Mouse (Mus musculus) T-helper 17 cell (primary cell): Measurements from ENCODE around the gene Stard10.

Source experiments
- in situ Hi-C, 2 experiments: fragments of 300-600 bp; cut with MboI, MseI; formaldehyde crosslinking; loops; 1 replicate in 1 of 2; 2 replicates in 1 of 2; pipeline ENCODE4 v1.15.1; 2025; ENCODE audit warnings: high pct_unique_total_duplicates in 2 of 2

The Stard10 gene

DNA sequence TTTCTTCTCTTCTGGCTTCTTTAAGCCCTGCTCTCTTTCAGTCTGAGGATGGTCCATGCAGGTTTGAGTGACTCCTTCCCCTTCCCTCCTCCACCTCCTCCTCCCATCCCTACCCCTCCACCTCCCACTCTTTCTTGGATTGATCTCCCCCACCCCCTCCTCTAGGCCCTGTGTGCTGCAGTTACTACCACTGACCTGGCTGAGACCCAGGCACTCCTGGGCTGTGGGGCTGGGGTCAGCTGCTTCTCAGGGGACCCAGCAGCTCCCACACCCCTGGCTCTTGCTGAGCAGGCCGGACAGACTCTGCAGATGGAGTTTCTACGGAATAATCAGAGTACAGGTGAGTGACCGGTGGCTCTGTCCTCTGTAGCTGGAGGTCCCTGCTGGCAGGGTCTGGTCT lies 77.7 kb downstream of the Stard10 start:
- in situ Hi-C loops, result no loop called here

DNA sequence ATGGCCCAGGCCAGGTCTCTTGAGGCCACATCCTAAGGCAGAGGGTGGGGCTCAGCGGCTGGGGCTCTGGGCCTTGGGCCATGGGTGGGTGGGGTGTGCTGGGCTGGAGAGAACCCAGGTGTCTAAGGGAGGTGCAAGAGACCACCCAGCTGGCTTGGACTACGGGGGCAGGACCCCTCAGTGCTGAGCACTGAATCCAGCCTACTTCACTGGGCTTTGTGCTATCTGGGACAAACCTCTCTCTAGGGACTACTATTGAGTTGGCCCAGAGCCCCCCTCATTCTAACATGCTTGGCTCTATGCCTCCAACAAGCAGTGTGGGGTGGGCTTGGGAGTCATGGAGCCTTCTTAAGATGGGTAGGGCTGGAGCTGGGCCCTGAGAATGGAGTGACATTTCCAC lies 78.6 kb downstream of the Stard10 start:
- in situ Hi-C loops, result no loop called here
